Mouse (Mus musculus) brain, embryonic 14.5 days (tissue): ENCODE results near the gene Fbxl8. TPM values are rescaled to one million over a fixed set of nuclear protein-coding genes. Genes with fewer than 3 reads are reported as not detected.
"Not testable (repeated sequence)": the region's sequence is repeated elsewhere in the genome, so short reads cannot be mapped to it uniquely, and the experiment has no call there.

ENCODE experiments used
- DNase-seq: peaks from one replicate; pipeline ENCODE4 v3.0.0-alpha.2; 2011; ENCODE audit warnings: low read depth
- CTCF ChIP-seq: fragments of 200-500 bp; IDR thresholded peaks from 2 replicates; pipeline ENCODE4 v1.5.1; 2012; ENCODE audit warnings: inconsistent platforms, mild to moderate bottlenecking, moderate library complexity, borderline replicate concordance; ENCODE audit not compliant: insufficient read depth, insufficient read length; ENCODE audit errors: extremely low read depth
- POLR2A ChIP-seq: fragments of 200-500 bp; IDR thresholded peaks from 2 replicates; pipeline ENCODE4 v1.6.1; 2012; ENCODE audit warnings: mild to moderate bottlenecking, inconsistent platforms, borderline replicate concordance; ENCODE audit not compliant: poor library complexity, insufficient read depth, insufficient read length, severe bottlenecking; ENCODE audit errors: extremely low read depth
- polyA plus RNA-seq: library from polyadenylated mRNA; depleted of rRNA; stranded (reverse); fragments of >200 nt; gene quantifications from 2 replicates; pipeline ENCODE4 v1.2.3, GENCODE M21; 2012

Gene Fbxl8
- polyA plus RNA-seq, 1 experiment: 1.00 TPM

- DNase-seq: peak; percentile 99
- TF ChIP-seq POLR2A: peak; percentile 88
- no peak for TF ChIP-seq CTCF
Measured at GRCm38 (mm10) chr8:105288958-105289732, 24.7 kb downstream of the Fbxl8 start.

- peak; percentile 78 for DNase-seq
- TF ChIP-seq CTCF: peak; percentile 57; the same call in 1 of the 2 replicates
- no peak for TF ChIP-seq POLR2A
Measured at GRCm38 (mm10) chr8:105289805-105290460, 25.5 kb downstream of the Fbxl8 start, which contains the start of gene 4931428F04Rik. Gene 4931428F04Rik, minus strand, starts transcription at chr8:105289864.

GRCm38 (mm10) chr8:105290554-105291314 is 26.3 kb downstream of the Fbxl8 start:
- DNase-seq: peak; percentile 82
- TF ChIP-seq POLR2A: no peak
- peak; percentile 90 for TF ChIP-seq CTCF

DNA sequence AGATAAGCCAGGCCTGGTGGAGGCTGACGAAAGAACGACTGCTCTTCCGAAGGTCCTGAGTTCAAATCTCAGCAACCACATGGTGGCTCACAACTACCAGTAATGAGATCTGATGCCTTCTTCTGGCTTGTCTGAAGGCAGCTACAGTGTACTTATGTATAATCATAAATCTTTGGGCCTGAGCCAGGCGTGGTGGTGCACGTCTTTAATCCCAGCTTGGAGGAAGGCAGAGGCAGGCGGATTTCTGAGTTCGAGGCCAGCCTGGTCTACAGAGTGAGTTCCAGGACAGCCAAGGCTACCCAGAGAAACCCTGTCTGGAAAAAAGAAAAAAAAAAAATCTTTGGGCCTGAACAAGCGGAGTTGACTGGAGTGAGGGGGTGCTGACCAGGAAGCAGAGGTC is 26.9 kb downstream of the Fbxl8 start:
- DNase-seq: not testable (repeated sequence)

DNA sequence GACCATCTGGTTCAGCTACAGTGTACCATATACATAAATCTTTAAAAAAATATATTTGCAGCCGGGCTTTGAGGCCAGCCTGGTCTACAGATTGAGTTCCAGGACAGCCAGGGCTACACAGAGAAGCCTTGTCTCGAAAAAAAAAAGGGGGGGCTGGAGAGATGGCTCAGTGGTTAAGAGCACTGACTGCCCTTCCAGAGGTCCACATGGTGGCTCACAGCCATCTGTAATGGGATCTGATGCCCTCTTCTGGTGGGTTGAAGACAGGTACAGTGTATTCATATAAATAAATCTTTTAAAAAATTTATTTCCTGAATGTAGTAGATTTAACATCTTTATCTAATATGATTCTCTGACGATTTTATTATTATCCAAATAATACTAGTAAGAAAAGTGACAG is 27.4 kb downstream of the Fbxl8 start:
- DNase-seq: not testable (repeated sequence)

DNA sequence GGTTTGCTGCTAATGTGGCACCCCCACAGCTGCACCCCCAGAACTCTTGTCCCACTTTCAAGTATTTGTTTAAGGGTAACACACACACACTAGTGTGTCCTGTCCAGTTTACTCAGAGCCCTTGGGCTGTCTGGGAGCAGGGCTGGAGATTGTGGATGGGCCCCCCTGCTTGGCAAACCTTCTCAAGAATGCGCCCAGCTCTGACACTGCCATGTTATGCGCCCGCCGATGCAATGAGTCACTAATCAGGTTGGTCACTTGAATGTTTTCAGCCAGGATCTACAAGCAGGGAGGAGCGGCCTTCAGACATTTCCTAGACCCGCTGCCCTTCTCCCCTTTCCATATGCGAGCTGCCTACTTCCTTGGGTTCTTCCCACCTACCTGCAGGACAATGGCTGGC is 28.0 kb downstream of the Fbxl8 start:
- no peak for DNase-seq
- no peak for TF ChIP-seq CTCF
- TF ChIP-seq POLR2A: no peak

- TF ChIP-seq POLR2A: no peak
- no peak for TF ChIP-seq CTCF
- no peak for DNase-seq
Measured at GRCm38 (mm10) chr8:105293405-105293804, 29.0 kb downstream of the Fbxl8 start.

DNA sequence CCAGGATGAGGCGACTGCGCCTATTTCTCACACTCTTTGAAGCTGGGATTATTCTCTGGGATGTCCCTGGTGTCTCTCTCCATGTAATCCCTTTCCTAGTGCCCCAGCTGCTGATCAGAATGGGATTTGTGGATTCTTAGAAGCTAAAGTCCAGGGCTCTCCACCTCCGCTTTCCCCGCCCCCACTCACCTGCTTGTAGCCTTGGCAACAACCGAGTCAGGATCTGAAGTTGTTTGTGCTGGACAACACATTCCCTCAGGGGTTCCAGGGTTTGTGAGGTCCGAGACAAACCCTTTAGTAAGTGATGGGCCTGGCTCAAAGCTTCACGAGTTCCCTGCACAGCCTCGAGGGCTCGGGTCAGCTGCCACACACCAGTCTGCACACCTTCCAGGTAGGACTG is 30.3 kb downstream of the Fbxl8 start:
- TF ChIP-seq CTCF: no peak
- no peak for TF ChIP-seq POLR2A
- no peak for DNase-seq

DNA sequence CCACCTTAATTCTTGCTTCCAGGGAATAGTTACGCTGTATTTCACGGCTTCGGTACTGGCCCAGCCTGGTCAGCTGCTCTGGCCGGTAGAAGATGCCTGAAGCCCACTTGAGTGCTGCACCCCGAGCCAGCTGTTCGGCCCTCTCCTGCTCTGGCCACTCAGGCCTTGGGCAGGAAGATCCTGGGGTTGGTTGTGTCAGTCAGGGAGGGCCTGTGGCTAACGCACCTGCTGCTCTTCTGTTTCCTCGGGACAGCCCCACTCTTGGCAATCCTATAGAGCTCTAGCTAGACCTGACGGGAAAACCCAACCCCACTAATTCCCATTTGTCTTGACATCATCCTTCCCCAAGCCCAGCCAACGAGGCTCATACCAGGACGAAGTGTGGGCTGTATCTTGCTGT is 30.8 kb downstream of the Fbxl8 start:
- TF ChIP-seq POLR2A: no peak
- no peak for TF ChIP-seq CTCF
- no peak for DNase-seq

GRCm38 (mm10) chr8:105295895-105296573 is 31.6 kb downstream of the Fbxl8 start, which contains the start of gene Exoc3l:
Gene Exoc3l, minus strand, starts transcription at chr8:105296101.
- TF ChIP-seq POLR2A: no peak
- no peak for TF ChIP-seq CTCF
- DNase-seq: no peak

- peak; percentile 94 for TF ChIP-seq POLR2A
- no peak for TF ChIP-seq CTCF
- peak; percentile 97 for DNase-seq
Measured at GRCm38 (mm10) chr8:105297511-105298192, 33.2 kb downstream of the Fbxl8 start, which contains the start of gene E2f4. Gene E2f4, plus strand, starts transcription at chr8:105297663.
